Mouse (Mus musculus) CD8-positive naive resting alpha-beta T cell, adult 2 months (primary cell): ENCODE measurements around the gene Olfr1174-ps.

Experiments
- DNase-seq, 2 experiments: peaks; one replicate each; pipeline ENCODE4 v3.0.0; 2022; ENCODE audit warnings: low read depth in 2 of 2, low spot score in 2 of 2

Olfr1174-ps gene

GRCm38 (mm10) chr2:88315035-88315434 lies at the start of gene Olfr1174-ps:
Gene Olfr1174-ps (minus strand): TSS chr2:88315135.
- DNase-seq: no peak

GRCm38 (mm10) chr2:88356304-88356703 lies 41.4 kb upstream of the Olfr1174-ps start:
- DNase-seq: no peak

- no peak for DNase-seq
Observed at GRCm38 (mm10) chr2:88346392-88346791, 31.5 kb upstream of the Olfr1174-ps start, which contains the start of gene Olfr1177-ps. Gene Olfr1177-ps (minus strand): TSS chr2:88346492.

- DNase-seq: no peak
Observed at GRCm38 (mm10) chr2:88336421-88336820, 21.5 kb upstream of the Olfr1174-ps start, which contains the start of gene Olfr1176. Gene Olfr1176 (plus strand): TSS chr2:88336721.

GRCm38 (mm10) chr2:88327115-88327514 lies 12.2 kb upstream of the Olfr1174-ps start, which contains the start of gene Olfr1175-ps:
Gene Olfr1175-ps (minus strand): TSS chr2:88327215.
- DNase-seq: no peak

GRCm38 (mm10) chr2:88279775-88280174 lies 35.2 kb downstream of the Olfr1174-ps start, which contains the start of gene Olfr1173:
Gene Olfr1173 (minus strand): TSS chr2:88279875.
- no peak for DNase-seq
